Mouse (Mus musculus) urinary bladder, postnatal 4 days (tissue): ENCODE results near the gene Tspo2.
A peak's percentile ranks its signal among the peaks of the same experiment; 100 is the strongest.
"Not testable (repeated sequence)": the region's sequence is repeated elsewhere in the genome, so short reads cannot be mapped to it uniquely, and the experiment has no call there.

Source experiments
- DNase-seq, 2 experiments: peaks; one replicate each; pipeline ENCODE4 v3.0.0; 2021 to 2022; ENCODE audit warnings: low spot score in 2 of 2

Tspo2 gene

GRCm38 (mm10) chr17:48451353-48451675 is at the start of gene Tspo2:
Gene Tspo2, minus strand, starts transcription at chr17:48451522.
- no peak for DNase-seq

- DNase-seq: no peak
These were observed 49.6 kb upstream of the Tspo2 start for GRCm38 (mm10) chr17:48500846-48501445.

GRCm38 (mm10) chr17:48497986-48498385 is 46.7 kb upstream of the Tspo2 start:
- no peak for DNase-seq

- DNase-seq: no peak
These were observed 42.7 kb upstream of the Tspo2 start for GRCm38 (mm10) chr17:48493986-48494385.

- DNase-seq: no peak
These were observed 42.3 kb upstream of the Tspo2 start for GRCm38 (mm10) chr17:48493582-48493981.

- DNase-seq: no peak
These were observed 41.3 kb upstream of the Tspo2 start for GRCm38 (mm10) chr17:48492621-48493020.

- DNase-seq: no peak
These were observed 38.1 kb upstream of the Tspo2 start for GRCm38 (mm10) chr17:48489466-48489865.

- no peak for DNase-seq
These were observed 32.9 kb upstream of the Tspo2 start for GRCm38 (mm10) chr17:48484191-48484590.

GRCm38 (mm10) chr17:48483764-48484163 is 32.4 kb upstream of the Tspo2 start:
- DNase-seq: no peak

- no peak for DNase-seq
These were observed 28.6 kb upstream of the Tspo2 start for GRCm38 (mm10) chr17:48479952-48480351.

- no peak for DNase-seq
These were observed 24.1 kb upstream of the Tspo2 start for GRCm38 (mm10) chr17:48475444-48475843.

- DNase-seq: not testable (repeated sequence)
These were observed 23.0 kb upstream of the Tspo2 start for GRCm38 (mm10) chr17:48474282-48474681.

GRCm38 (mm10) chr17:48467395-48468231 is 16.3 kb upstream of the Tspo2 start:
- DNase-seq: peak; percentile 71 to 89

- DNase-seq: no peak
These were observed 15.6 kb upstream of the Tspo2 start for GRCm38 (mm10) chr17:48466769-48467394.

GRCm38 (mm10) chr17:48463391-48463790 is 12.1 kb upstream of the Tspo2 start:
- DNase-seq: no peak

- DNase-seq: no peak
These were observed 10.8 kb upstream of the Tspo2 start for GRCm38 (mm10) chr17:48462096-48462495.

- DNase-seq: no peak
These were observed 6.8 kb upstream of the Tspo2 start for GRCm38 (mm10) chr17:48457971-48458653.

- no peak for DNase-seq
These were observed 4.6 kb upstream of the Tspo2 start for GRCm38 (mm10) chr17:48455955-48456354.

- DNase-seq: no peak
These were observed 3.4 kb upstream of the Tspo2 start, which contains the start of gene Unc5cl for GRCm38 (mm10) chr17:48454688-48455087. Gene Unc5cl, plus strand, starts transcription at chr17:48454901.

GRCm38 (mm10) chr17:48454190-48454589 is 2.9 kb upstream of the Tspo2 start:
- no peak for DNase-seq

- no peak for DNase-seq
These were observed 2.2 kb upstream of the Tspo2 start for GRCm38 (mm10) chr17:48453489-48453888.

GRCm38 (mm10) chr17:48451753-48452444 is 577 bp upstream of the Tspo2 start:
- DNase-seq: no peak
